In the genomic region with DNA sequence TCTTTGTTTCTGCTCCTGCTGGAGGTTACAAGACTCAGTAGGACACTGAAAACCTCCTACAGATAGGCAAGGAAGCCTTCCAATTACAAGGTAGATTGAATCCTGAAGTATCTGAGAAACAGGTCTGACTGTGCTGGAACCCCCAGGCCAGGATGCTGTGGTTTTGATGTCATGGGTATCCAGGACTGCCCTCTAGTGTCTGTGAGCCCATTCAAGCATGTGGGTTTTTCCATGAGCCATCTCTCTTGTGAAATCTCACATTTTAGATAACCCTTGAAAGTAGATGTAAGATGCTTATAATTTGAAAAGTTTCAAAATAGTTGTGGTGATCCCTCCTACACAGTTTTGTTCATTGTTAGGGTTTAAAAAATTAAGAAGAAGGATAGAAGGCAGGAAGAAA, we compare ENCODE assay signal across 19 mouse cellular contexts. TPM values are rescaled to one million over a fixed set of nuclear protein-coding genes. Genes with fewer than 3 reads are reported as not detected.
A peak's percentile ranks its signal among the peaks of the same experiment; 100 is the strongest.
DNase-seq lines count a peak whose midpoint lies in the region; ATAC-seq and TF ChIP-seq lines count a peak whose summit lies in the region.
"Had no signal": no experiment of that assay in that cellular context is flagged by ENCODE, and none has a peak within 500 bp of the region (broad histone marks: within the 10 kb centered on the region; RNA-seq: fewer than 3 reads in every experiment).

No protein-coding gene starts in this region.

- TF ChIP-seq POLR2A in cortical plate, adult 2 months (IDR thresholded peaks at IDR 0.05; ENCODE audit: extremely low read depth, insufficient read depth, low read length), result no peak

- H3K4me2 ChIP-seq in embryonic facial prominence, embryonic 11.5 days (ENCODE audit: low read depth, low read length), result no peak overlapping the region
- H3K4me2 ChIP-seq: midbrain, embryonic 15.5 days; neural tube, embryonic 12.5 days had no signal

- DNase-seq in embryonic facial prominence, embryonic 11.5 days (ENCODE audit: low spot score), result peak; percentile 47
- no peak for DNase-seq in embryonic facial prominence, embryonic 10.5 days (ENCODE audit: low spot score)
- no peak for DNase-seq in layer of hippocampus, adult 2 months (ENCODE audit: low spot score in 2 of 2)
- DNase-seq in layer of hippocampus, postnatal 14 days (ENCODE audit: low spot score in 2 of 2), result no peak
- DNase-seq in 416B (ENCODE audit: low read depth), result peak; percentile 66
- no peak for DNase-seq in retina, embryonic 14.5 days (ENCODE audit: low spot score)
- DNase-seq in layer of hippocampus, adult 9-11 months, result no peak
- DNase-seq: adrenal gland, adult 2 months; cerebellum, postnatal 14 days; gastrocnemius, postnatal 36 days; heart, postnatal 10 days; left cerebral cortex, postnatal 4 days; lung, postnatal 10 days; retina, postnatal 1 day had no signal

- H3K9ac ChIP-seq in embryonic facial prominence, embryonic 11.5 days (replicated peaks; ENCODE audit: low read length), result no peak overlapping the region
- H3K9ac ChIP-seq: midbrain, embryonic 15.5 days; neural tube, embryonic 12.5 days had no signal

- ATAC-seq in embryonic facial prominence, embryonic 11.5 days (replicated peaks; ENCODE audit: insufficient number of reproducible peaks, low FRiP score, low TSS enrichment, low read depth), result no peak
- ATAC-seq: hindbrain, embryonic 16.5 days; midbrain, embryonic 15.5 days had no signal

- no peaks in the 10 kb centered on the region for H3K36me3 ChIP-seq in embryonic facial prominence, embryonic 11.5 days (replicated peaks; ENCODE audit: control insufficient read depth, insufficient read depth, low read depth, low read length)
- no peaks in the 10 kb centered on the region for H3K36me3 ChIP-seq in embryonic facial prominence, embryonic 10.5 days (replicated peaks)
- H3K36me3 ChIP-seq: midbrain, embryonic 15.5 days; neural tube, embryonic 12.5 days had no signal

- TF ChIP-seq CTCF in layer of hippocampus, adult 2 months (conservative IDR thresholded peaks at IDR 0.05), result peak; percentile 67
- peak; percentile 27; the same call in 1 of the 2 replicates for TF ChIP-seq CTCF in cortical plate, adult 2 months (IDR thresholded peaks at IDR 0.05; ENCODE audit: extremely low read depth, insufficient read depth, low read length)

- no peaks in the 10 kb centered on the region for H3K9me3 ChIP-seq in embryonic facial prominence, embryonic 11.5 days (replicated peaks; ENCODE audit: control insufficient read depth, low read length)
- no peaks in the 10 kb centered on the region for H3K9me3 ChIP-seq in embryonic facial prominence, embryonic 10.5 days
- H3K9me3 ChIP-seq: midbrain, embryonic 15.5 days; neural tube, embryonic 12.5 days had no signal

- H3K27ac ChIP-seq in embryonic facial prominence, embryonic 11.5 days (replicated peaks; ENCODE audit: low read depth, low read length), result no peak overlapping the region
- no peak overlapping the region for H3K27ac ChIP-seq in embryonic facial prominence, embryonic 10.5 days (replicated peaks)
- no peak overlapping the region for H3K27ac ChIP-seq in layer of hippocampus, adult 2 months
- H3K27ac ChIP-seq in cortical plate, adult 2 months (ENCODE audit: insufficient read depth, low read length), result no peak overlapping the region
- H3K27ac ChIP-seq: midbrain, embryonic 15.5 days; neural tube, embryonic 12.5 days had no signal

- H3K4me3 ChIP-seq in embryonic facial prominence, embryonic 11.5 days (ENCODE audit: low read depth, low read length), result no peak overlapping the region
- no peak overlapping the region for H3K4me3 ChIP-seq in embryonic facial prominence, embryonic 10.5 days
- H3K4me3 ChIP-seq in layer of hippocampus, adult 2 months, result no peak overlapping the region
- no peak overlapping the region for H3K4me3 ChIP-seq in cortical plate, adult 2 months (ENCODE audit: insufficient read depth, low read length)
- H3K4me3 ChIP-seq: erythroblast, embryonic 14.5 days; midbrain, embryonic 15.5 days; neural tube, embryonic 12.5 days had no signal

- no peaks in the 10 kb centered on the region for H3K4me1 ChIP-seq in embryonic facial prominence, embryonic 11.5 days (ENCODE audit: control insufficient read depth, insufficient read depth, low read length)
- no peaks in the 10 kb centered on the region for H3K4me1 ChIP-seq in embryonic facial prominence, embryonic 10.5 days
- H3K4me1 ChIP-seq in cortical plate, adult 2 months (ENCODE audit: control insufficient read depth, insufficient read depth, low read length), result no peaks in the 10 kb centered on the region
- H3K4me1 ChIP-seq: midbrain, embryonic 15.5 days; neural tube, embryonic 12.5 days had no signal

- no peaks in the 10 kb centered on the region for H3K27me3 ChIP-seq in embryonic facial prominence, embryonic 11.5 days (ENCODE audit: control insufficient read depth, insufficient read depth, low read length)
- H3K27me3 ChIP-seq in embryonic facial prominence, embryonic 10.5 days (replicated peaks; ENCODE audit: low read depth, poor library complexity, severe bottlenecking), result no peaks in the 10 kb centered on the region
- H3K27me3 ChIP-seq: midbrain, embryonic 15.5 days; neural tube, embryonic 12.5 days had no signal

RNA-seq across cellular contexts. Expression of a gene that starts 6.7 kb away (rescaled TPM):
- polyA plus RNA-seq in embryonic facial prominence, embryonic 11.5 days (2014; fragmentation: Nextera tagmentation; extraction: Ambion mirVana), result 9.4 and 10.7 TPM in 2 replicates
- polyA plus RNA-seq in embryonic facial prominence, embryonic 10.5 days (2016; fragmentation: Nextera tagmentation; extraction: Ambion mirVana), result 8.0 and 8.3 TPM in 2 replicates
- total RNA-seq in layer of hippocampus, adult 2 months (2021), result 10 to 100 TPM; 24.4 to 28.5 TPM
- 10 to 100 TPM; 13.7 to 16.5 TPM for total RNA-seq in layer of hippocampus, postnatal 14 days (2021)
- polyA plus RNA-seq in cortical plate, adult 2 months (2012; rRNA removed), result 5.0 and 6.1 TPM in 2 replicates
- polyA plus RNA-seq: erythroblast, embryonic 14.5 days had no signal

Comparison
In these comparisons a context has a peak if more than half of its experiments do, and no peak if none do; other contexts are left out.
1. DNase-seq: peak in embryonic facial prominence, embryonic 11.5 days (single experiment) and 416B (single experiment); none in embryonic facial prominence, embryonic 10.5 days (single experiment), layer of hippocampus, adult 2 months (0 of 2), layer of hippocampus, postnatal 14 days (0 of 2), retina, embryonic 14.5 days (single experiment) and layer of hippocampus, adult 9-11 months (single experiment).